Mouse (Mus musculus): Measurements from ENCODE around the gene Psmb11. TPM values are rescaled to one million over a fixed set of nuclear protein-coding genes. Genes with fewer than 3 reads are reported as not detected.
"Not testable (repeated sequence)": the region's sequence is repeated elsewhere in the genome, so short reads cannot be mapped to it uniquely, and the experiment has no call there.

Gene Psmb11
- polyA plus RNA-seq, 1 experiment = not detected

DNA sequence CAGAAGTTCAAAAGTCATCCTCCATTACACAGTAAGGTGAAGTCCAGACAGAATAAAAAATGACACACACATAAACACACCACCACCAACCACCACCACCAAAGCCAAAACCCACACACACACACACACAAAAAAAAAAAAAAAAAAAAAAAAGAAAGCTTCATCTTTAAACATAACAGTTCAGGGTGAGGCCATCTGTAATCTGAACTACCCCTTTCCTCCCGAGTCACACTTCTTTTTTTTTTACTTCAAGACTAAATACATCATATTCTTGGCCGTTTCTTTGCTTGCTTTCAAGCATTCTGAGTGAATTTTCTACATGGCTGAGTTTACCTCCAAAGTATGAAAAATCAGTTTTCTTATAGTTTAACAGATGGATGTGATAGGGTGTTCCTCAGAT, 19.6 kb upstream of the Psmb11 start:
- TF ChIP-seq GATA1 (IDR thresholded peaks at IDR 0.05; ENCODE audit: low read length) = no peak
- TF ChIP-seq TAL1 (IDR thresholded peaks at IDR 0.05; ENCODE audit: low read length) = no peak
- H3K36me3 ChIP-seq (ENCODE audit: control insufficient read depth) = peaks cover 2% of the 10 kb centered on the region; the same call in 1 of the 2 replicates
- no peaks in the 10 kb centered on the region for H3K27me3 ChIP-seq (ENCODE audit: control insufficient read depth)

GRCm38 (mm10) chr14:54602613-54603012, 18.6 kb upstream of the Psmb11 start:
- peak overlapping the region; percentile 81 for H3K4me3 ChIP-seq (replicated peaks)
- peaks cover 55% of the 10 kb centered on the region for H3K4me1 ChIP-seq (ENCODE audit: control insufficient read depth)
- no peak for TF ChIP-seq GATA1 (IDR thresholded peaks at IDR 0.05; ENCODE audit: low read length)
- no peak for TF ChIP-seq TAL1 (IDR thresholded peaks at IDR 0.05; ENCODE audit: low read length)
- peaks cover 2% of the 10 kb centered on the region; the same call in 1 of the 2 replicates for H3K9me3 ChIP-seq (ENCODE audit: control insufficient read depth, low read length)
- no peaks in the 10 kb centered on the region for H3K27me3 ChIP-seq (ENCODE audit: control insufficient read depth)
- peaks cover 2% of the 10 kb centered on the region; the same call in 1 of the 2 replicates for H3K36me3 ChIP-seq (ENCODE audit: control insufficient read depth)

More for the DNA sequence above, 19.6 kb upstream of the Psmb11 start:
- peaks cover 2% of the 10 kb centered on the region; the same call in 1 of the 2 replicates for H3K9me3 ChIP-seq (ENCODE audit: control insufficient read depth, low read length)
- peaks cover 51% of the 10 kb centered on the region for H3K4me1 ChIP-seq (ENCODE audit: control insufficient read depth)
- no peak overlapping the region for H3K4me3 ChIP-seq (replicated peaks)

DNA sequence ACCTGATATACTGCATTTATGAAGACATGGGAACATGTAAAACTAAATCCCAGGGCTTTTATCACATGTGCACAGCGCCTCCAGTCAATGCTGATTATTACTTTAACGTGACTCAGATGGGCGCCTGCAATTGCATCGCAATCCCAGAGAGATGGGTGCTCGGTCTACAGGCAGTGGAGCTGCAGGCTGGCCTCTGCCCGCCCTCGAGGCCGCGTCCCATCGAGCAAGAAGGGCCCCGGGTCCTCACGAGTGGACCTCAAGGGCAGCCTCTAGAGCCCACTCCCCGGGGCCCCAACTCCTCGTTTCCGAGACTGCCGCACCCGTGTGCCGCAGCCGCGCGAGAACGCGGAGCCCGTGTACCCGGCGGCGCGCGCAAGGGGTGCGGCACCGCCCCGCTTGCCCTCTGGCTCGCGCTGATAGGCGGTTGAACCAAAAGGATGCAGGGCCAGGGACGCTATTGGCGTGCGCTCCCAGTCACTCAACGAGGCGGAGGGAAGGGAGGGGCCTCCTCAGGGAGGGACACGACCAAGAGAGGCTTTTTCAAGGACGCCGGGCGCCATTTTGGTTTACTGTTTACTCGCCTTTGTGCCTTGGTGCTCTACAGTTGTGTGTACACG, 18.1 kb upstream of the Psmb11 start:
- peaks cover 2% of the 10 kb centered on the region; the same call in 1 of the 2 replicates for H3K9me3 ChIP-seq (ENCODE audit: control insufficient read depth, low read length)
- H3K27me3 ChIP-seq (ENCODE audit: control insufficient read depth) = no peaks in the 10 kb centered on the region
- H3K4me1 ChIP-seq (ENCODE audit: control insufficient read depth) = peaks cover 55% of the 10 kb centered on the region
- H3K36me3 ChIP-seq (ENCODE audit: control insufficient read depth) = peaks cover 2% of the 10 kb centered on the region; the same call in 1 of the 2 replicates
- TF ChIP-seq TAL1 (IDR thresholded peaks at IDR 0.05; ENCODE audit: low read length) = peak; percentile 32; the same call in 1 of the 3 replicates
- no peak for TF ChIP-seq GATA1 (IDR thresholded peaks at IDR 0.05; ENCODE audit: low read length)
- peak overlapping the region; percentile 81 for H3K4me3 ChIP-seq (replicated peaks)

DNA sequence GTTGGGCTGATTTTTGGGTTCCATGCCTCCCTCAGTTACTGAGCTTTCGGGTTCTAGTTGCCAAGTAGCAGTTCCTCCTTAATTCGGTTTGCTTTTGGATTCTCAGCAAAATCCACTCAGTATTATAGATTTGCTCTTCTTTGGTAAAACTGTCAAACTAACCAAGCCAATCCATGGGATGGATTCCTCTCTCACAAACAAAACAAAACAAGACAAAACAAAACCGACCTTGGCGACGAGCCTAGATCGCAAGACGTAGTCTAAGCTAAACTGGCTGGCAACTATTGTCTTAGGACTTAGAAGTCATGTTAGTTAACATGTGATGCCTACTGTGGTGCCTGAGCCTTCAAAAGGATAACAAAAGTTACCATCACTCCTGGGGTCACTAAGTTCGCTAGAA, 17.5 kb upstream of the Psmb11 start:
- no peak for TF ChIP-seq GATA1 (IDR thresholded peaks at IDR 0.05; ENCODE audit: low read length)
- no peak for TF ChIP-seq TAL1 (IDR thresholded peaks at IDR 0.05; ENCODE audit: low read length)
- Histone ChIP-seq H3K36me3 (ENCODE audit: control insufficient read depth) (peaks cover 2% of the 10 kb centered on the region; the same call in 1 of the 2 replicates), H3K4me3 (replicated peaks) (peak overlapping the region; percentile 81), H3K9me3 (ENCODE audit: control insufficient read depth, low read length) (peaks cover 2% of the 10 kb centered on the region; the same call in 1 of the 2 replicates), H3K27me3 (ENCODE audit: control insufficient read depth) (no peaks in the 10 kb centered on the region), H3K4me1 (ENCODE audit: control insufficient read depth) (peaks cover 55% of the 10 kb centered on the region)

GRCm38 (mm10) chr14:54605752-54606321, 15.4 kb upstream of the Psmb11 start, which contains the start of gene 4931414P19Rik:
Gene 4931414P19Rik, minus strand, starts transcription at chr14:54605993.
- H3K9me3 ChIP-seq (ENCODE audit: control insufficient read depth, low read length) = peaks cover 2% of the 10 kb centered on the region; the same call in 1 of the 2 replicates
- peaks cover 8% of the 10 kb centered on the region for H3K36me3 ChIP-seq (ENCODE audit: control insufficient read depth)
- peaks cover 54% of the 10 kb centered on the region for H3K4me1 ChIP-seq (ENCODE audit: control insufficient read depth)
- no peaks in the 10 kb centered on the region for H3K27me3 ChIP-seq (ENCODE audit: control insufficient read depth)
- H3K4me3 ChIP-seq (replicated peaks) = peak within 1 kb of the TSS; percentile 69
- TF ChIP-seq TAL1 (IDR thresholded peaks at IDR 0.05; ENCODE audit: low read length) = no peak
- TF ChIP-seq GATA1 (IDR thresholded peaks at IDR 0.05; ENCODE audit: low read length) = no peak

GRCm38 (mm10) chr14:54607226-54607625, 14.0 kb upstream of the Psmb11 start:
- Histone ChIP-seq H3K36me3 (ENCODE audit: control insufficient read depth) (peaks cover 21% of the 10 kb centered on the region), H3K9me3 (ENCODE audit: control insufficient read depth, low read length) (peaks cover 2% of the 10 kb centered on the region; the same call in 1 of the 2 replicates), H3K27me3 (ENCODE audit: control insufficient read depth) (no peaks in the 10 kb centered on the region), H3K4me3 (replicated peaks) (no peak overlapping the region), H3K4me1 (ENCODE audit: control insufficient read depth) (peaks cover 42% of the 10 kb centered on the region)
- TF ChIP-seq TAL1 (IDR thresholded peaks at IDR 0.05; ENCODE audit: low read length) (no peak), GATA1 (IDR thresholded peaks at IDR 0.05; ENCODE audit: low read length) (no peak)

DNA sequence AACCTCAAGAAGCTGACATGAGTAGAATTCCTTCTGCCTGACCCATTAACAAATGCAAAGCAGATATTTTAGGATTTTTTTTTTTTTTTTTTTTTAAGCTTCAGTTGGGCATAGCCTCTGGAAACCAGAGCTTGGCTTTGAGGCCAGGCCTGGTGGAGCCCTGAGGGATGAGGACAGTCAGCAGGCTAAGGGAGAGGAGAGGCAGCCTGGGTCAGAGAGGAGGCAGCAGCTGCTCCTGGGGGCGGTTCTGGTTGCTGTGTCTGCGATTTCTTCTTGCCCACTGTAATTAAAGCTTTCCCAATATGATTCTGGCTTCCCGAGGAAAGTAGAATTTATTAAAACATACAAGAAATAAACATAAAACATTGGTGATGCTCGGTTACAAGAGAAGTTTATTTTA, 12.0 kb upstream of the Psmb11 start:
- Histone ChIP-seq H3K27me3 (ENCODE audit: control insufficient read depth) (no peaks in the 10 kb centered on the region), H3K4me3 (replicated peaks) (no peak overlapping the region), H3K4me1 (ENCODE audit: control insufficient read depth) (peaks cover 26% of the 10 kb centered on the region), H3K36me3 (ENCODE audit: control insufficient read depth) (peaks cover 36% of the 10 kb centered on the region), H3K9me3 (ENCODE audit: control insufficient read depth, low read length) (no peaks in the 10 kb centered on the region)
- TF ChIP-seq TAL1 (IDR thresholded peaks at IDR 0.05; ENCODE audit: low read length) = no peak
- no peak for TF ChIP-seq GATA1 (IDR thresholded peaks at IDR 0.05; ENCODE audit: low read length)

DNA sequence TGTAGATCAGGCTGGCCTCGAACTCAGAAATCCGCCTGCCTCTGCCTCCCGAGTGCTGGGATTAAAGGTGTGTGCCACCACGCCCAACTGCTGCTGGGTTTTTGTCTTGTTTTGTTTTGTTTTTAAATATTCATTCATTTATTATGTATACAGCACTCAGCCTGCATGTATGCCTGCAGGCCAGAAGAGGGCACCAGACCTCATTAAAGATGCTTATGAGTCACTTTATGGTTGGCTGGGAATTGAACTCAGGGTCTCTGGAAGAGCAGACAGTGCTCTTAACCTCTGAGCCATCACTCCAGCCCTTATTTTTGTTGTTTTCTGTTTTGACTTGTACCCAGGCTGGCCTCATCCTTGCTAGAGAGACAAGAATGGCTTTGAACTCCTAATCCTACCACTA, 11.3 kb upstream of the Psmb11 start:
- H3K27me3 ChIP-seq (ENCODE audit: control insufficient read depth) = no peaks in the 10 kb centered on the region
- H3K9me3 ChIP-seq (ENCODE audit: control insufficient read depth, low read length) = no peaks in the 10 kb centered on the region
- no peak overlapping the region for H3K4me3 ChIP-seq (replicated peaks)
- no peak for TF ChIP-seq GATA1 (IDR thresholded peaks at IDR 0.05; ENCODE audit: low read length)
- TF ChIP-seq TAL1 (IDR thresholded peaks at IDR 0.05; ENCODE audit: low read length) = no peak
- H3K36me3 ChIP-seq (ENCODE audit: control insufficient read depth) = peaks cover 44% of the 10 kb centered on the region
- peaks cover 20% of the 10 kb centered on the region for H3K4me1 ChIP-seq (ENCODE audit: control insufficient read depth)

- peaks cover 13% of the 10 kb centered on the region for H3K4me1 ChIP-seq (ENCODE audit: control insufficient read depth)
- H3K4me3 ChIP-seq (replicated peaks) = no peak overlapping the region
- no peaks in the 10 kb centered on the region for H3K27me3 ChIP-seq (ENCODE audit: control insufficient read depth)
- H3K9me3 ChIP-seq (ENCODE audit: control insufficient read depth, low read length) = no peaks in the 10 kb centered on the region
- peaks cover 50% of the 10 kb centered on the region for H3K36me3 ChIP-seq (ENCODE audit: control insufficient read depth)
- TF ChIP-seq GATA1 (IDR thresholded peaks at IDR 0.05; ENCODE audit: low read length) = no peak
These were observed 10.6 kb upstream of the Psmb11 start for GRCm38 (mm10) chr14:54610648-54611047.

- Histone ChIP-seq H3K4me1 (ENCODE audit: control insufficient read depth) (peaks cover 16% of the 10 kb centered on the region), H3K36me3 (ENCODE audit: control insufficient read depth) (peaks cover 56% of the 10 kb centered on the region)
- H3K4me3 ChIP-seq (replicated peaks); H3K27me3 ChIP-seq (ENCODE audit: control insufficient read depth); H3K9me3 ChIP-seq (ENCODE audit: control insufficient read depth, low read length): not testable (repeated sequence)
These were observed 7.1 kb upstream of the Psmb11 start for GRCm38 (mm10) chr14:54614130-54614529.
